Mouse (Mus musculus): ENCODE measurements around the gene Mia3.
A peak's percentile ranks its signal among the peaks of the same experiment; 100 is the strongest.
"Not testable (repeated sequence)": the region's sequence is repeated elsewhere in the genome, so short reads cannot be mapped to it uniquely, and the experiment has no call there.

The Mia3 gene

GRCm38 (mm10) chr1:183369427-183370014, at the start of gene Mia3:
TSS of gene Mia3 (minus strand) at chr1:183369553.
- peak; percentile 85 for DNase-seq (ENCODE audit: low read depth)

DNA sequence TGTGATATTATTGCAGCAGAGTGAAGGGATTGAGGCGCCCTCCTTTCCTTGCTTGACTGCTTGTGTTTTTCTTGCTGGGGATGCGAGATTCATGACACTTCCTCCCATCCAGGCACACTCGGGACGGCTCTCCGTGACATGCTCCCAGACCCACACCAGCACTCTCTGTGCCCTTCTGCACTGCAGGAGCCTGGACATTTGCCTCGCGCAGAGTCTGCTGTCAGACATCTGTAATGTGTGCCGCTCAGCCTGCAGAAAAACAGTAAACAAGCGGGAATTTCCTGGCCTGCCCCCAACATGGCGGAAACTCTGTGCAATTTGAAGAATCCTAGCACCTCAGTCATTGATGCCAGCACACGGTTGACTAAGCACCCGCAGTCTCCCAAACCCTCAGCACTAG, 48.5 kb upstream of the Mia3 start, which contains the start of gene Hhipl2:
Gene Hhipl2, plus strand, starts transcription at position 343 of the 400 bp plus-strand sequence.
- DNase-seq (ENCODE audit: low read depth) = no peak

DNA sequence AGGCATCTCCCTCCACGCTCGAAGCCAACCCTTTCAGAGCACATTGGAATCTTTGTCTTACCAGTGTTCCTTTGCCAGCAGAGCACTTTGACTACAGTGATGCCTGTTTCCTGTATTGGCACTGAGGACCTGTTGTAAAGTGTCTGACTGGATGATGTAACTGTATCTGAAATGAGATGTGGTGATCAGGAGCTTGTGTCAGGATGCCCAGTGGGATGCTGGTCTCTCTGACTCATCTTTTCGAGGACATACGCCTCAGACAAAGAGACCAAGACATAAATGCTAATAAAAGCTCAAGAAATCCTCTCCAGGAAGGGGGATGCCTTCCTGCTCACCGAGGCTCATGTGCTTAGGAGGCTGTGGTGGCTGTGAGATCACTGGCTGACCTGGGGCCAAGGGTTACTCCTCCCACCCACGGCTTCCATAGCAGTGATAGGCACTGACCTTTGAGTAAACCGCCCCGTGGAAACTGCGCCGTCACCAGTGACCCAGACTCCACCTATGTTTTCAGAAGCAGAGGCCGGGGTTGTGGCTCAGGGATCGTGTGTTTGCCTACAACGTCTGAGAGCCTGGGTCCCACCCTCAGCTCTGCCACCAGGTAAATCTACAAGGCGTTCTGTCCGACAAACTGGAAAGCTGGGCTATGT, 44.9 kb upstream of the Mia3 start:
- no peak for DNase-seq (ENCODE audit: low read depth)

DNA sequence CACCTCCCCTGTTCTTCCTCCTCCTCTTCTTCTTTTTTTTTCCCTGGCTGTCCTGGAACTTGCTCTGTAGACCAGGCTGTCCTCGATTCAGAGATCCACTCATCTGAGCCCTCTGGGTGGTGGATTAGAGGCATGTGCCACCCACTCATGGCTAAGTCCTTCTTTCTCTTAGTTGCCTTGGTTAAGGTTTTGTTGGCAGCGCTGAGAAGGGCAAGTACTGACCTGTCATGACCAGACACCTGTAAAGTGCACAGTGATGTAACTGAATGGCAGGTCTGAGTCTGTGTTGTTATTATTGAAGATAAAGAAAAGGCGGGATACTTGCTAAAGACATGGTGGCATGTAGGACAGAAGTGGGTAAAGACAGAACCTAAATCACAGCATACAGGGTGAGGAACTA, 34.0 kb upstream of the Mia3 start:
- no peak for DNase-seq (ENCODE audit: low read depth)

- peak; percentile 88 for DNase-seq (ENCODE audit: low read depth)
Observed at GRCm38 (mm10) chr1:183388426-183389406, 19.4 kb upstream of the Mia3 start, which contains the start of gene Taf1a. TSS of gene Taf1a (plus strand) at chr1:183388981.

DNA sequence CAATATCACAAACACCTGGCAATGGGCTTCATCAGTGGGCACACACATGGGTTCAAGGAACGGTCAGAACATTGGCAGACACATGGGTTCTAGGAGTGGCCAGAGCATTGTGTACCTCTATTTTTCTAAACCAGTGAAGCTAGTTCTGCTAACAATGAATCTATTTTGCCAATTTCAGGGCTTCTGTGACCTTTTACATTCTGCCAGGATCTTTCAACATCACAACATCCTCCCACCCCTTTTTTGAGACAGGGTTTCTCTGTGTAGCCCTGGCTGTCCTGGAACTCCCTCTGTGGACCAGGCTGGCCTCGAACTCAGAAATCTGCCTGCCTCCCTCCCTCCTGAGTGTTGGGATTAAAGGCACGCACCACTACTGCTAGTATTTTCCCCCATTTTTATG, 18.1 kb upstream of the Mia3 start:
- DNase-seq (ENCODE audit: low read depth) = not testable (repeated sequence)

DNA sequence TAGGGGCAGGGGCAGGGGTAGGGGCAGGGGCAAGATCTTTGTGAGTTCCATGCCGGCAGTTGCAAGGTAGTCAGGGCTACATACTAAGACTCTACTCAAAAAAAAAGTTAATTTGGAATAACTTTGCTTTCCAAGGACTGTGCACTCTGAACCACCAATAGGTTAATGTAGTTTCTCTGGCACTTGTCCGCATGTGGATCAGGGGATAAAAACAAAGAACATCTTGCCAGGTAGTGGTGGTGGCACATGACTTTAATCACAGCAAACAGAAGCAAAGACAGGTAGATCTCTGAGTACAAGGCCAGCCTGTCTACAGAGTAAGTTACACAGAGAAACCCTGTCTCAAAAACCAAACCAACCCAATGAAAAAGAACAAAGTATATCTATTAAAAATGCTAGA, 13.3 kb upstream of the Mia3 start:
- DNase-seq (ENCODE audit: low read depth) = no peak

- no peak for DNase-seq (ENCODE audit: low read depth)
Observed at GRCm38 (mm10) chr1:183381816-183382215, 12.5 kb upstream of the Mia3 start.

GRCm38 (mm10) chr1:183379376-183379775, 10.0 kb upstream of the Mia3 start:
- not testable (repeated sequence) for DNase-seq (ENCODE audit: low read depth)

DNA sequence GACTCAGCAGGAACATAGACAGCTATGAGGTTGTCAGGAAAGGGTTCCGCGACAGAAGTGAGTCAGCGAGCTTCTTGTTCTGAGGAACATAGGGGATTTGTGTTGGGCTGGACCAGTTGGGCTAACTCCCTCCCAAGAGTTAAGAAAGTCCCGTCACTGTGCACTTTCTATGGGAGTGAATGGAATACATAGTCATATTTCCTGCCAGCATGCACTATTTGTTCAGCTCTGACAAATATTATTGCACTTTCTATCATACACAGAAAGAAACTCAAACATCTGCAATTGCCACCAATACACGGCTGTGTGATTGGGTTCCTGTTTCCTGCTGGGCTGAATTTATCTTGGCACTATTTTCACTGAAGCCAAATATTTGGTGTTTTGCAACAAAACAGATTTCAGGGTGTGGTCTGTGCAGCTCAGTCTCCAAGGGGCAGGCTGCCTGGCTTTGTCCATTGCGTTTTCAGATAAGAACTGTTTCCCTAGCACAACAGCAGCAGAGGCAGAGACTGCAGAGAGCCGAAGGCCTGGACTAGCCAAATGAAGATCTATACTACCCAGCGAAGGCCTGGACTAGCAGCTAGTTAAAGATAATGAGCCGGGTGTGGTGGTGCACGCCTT, 9.1 kb upstream of the Mia3 start:
- peak; percentile 8 for DNase-seq (ENCODE audit: low read depth)

DNA sequence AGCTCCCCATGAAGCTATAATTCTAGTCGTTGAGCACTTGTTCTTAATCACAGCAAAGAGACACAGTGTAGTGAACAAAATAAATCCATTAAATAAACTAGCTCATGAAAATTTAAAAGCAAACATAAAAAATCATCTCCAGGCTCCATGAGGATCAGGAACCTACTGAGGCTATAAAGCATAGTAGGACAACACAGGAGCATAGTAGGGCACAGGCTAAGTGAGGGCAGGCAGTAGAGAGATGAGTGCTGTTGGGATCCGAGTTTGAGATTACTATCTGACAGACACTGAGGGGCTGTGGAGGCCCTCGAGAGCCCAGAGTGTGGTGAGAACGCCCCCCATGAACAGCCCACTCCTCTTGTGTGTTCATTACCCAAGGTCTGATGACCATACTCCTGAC, 7.7 kb upstream of the Mia3 start:
- no peak for DNase-seq (ENCODE audit: low read depth)

DNA sequence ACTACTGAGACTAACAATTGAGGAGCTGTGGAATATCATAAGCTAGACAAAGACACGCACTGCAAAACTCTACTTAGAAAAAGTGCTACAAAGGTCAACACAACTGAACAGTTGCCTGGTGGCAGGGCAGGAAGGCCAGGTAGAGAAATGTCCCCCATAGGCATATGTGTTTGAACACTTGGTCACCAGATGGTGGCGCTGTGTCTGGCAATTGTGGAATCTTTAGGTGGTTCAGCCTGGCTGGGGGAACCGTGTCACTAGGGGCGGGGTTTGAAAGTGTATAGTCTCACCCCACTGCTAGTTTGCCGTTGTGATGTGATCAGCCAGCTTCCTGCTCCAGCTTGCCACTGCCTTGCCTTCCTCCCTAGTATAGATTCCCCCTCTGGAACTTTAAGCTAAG, 5.4 kb upstream of the Mia3 start:
- no peak for DNase-seq (ENCODE audit: low read depth)

DNA sequence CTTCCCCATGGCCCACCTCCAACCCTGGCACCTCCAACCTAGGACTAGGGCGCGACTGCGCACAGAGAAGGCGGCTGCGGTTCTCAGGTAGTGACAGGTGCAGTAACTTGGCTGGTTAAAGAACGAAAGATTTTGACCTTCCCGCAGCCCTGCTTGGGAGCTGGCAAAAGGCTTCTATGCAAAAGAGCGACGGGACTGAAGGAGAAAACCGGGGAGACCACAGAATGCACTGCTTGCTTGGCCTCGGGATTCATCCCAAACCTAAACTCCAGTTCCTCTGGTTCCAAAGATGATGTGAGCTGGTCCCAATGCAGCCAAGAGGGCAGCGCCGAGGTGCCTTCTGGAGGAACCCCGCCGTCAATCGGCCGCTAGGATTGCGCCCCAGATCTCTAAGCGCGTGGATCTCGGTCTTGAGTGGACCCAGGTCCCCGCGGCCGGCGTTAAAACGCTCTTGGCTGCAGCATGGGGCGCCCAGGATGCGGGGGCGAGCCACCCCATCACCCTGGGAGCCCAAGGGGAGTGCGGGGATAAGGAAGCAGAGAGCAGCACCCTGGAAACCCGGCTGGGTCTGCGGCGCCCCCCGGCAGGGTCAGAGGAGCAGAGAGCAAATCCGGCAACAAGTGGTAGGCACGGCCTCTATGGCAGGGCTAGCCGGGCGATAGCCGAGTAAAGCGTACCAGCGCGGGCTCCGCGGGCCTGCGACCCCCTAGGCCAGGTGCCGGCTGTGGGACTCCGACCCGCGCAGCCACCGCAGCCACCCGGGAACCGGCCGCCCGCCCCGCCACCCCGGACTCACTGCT, 552 bp downstream of the Mia3 start:
- DNase-seq (ENCODE audit: low read depth) = no peak

- no peak for DNase-seq (ENCODE audit: low read depth)
Observed at GRCm38 (mm10) chr1:183366361-183366760, 3.0 kb downstream of the Mia3 start.

DNA sequence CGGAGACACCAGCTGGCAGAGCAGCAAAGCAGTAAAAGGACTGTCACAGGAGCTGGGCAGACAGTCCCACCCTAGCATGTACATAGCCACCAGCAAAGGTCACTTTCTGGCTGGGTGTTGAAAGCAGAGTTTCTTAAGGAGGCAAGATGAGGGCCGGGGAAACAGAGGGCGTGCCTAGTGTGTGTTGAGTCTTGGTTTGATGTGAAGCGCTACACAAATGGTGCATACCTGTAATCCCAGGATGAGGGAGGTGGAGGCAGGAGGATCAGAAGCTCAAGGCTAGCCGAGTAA, 5.8 kb downstream of the Mia3 start:
- DNase-seq (ENCODE audit: low read depth) = no peak

DNA sequence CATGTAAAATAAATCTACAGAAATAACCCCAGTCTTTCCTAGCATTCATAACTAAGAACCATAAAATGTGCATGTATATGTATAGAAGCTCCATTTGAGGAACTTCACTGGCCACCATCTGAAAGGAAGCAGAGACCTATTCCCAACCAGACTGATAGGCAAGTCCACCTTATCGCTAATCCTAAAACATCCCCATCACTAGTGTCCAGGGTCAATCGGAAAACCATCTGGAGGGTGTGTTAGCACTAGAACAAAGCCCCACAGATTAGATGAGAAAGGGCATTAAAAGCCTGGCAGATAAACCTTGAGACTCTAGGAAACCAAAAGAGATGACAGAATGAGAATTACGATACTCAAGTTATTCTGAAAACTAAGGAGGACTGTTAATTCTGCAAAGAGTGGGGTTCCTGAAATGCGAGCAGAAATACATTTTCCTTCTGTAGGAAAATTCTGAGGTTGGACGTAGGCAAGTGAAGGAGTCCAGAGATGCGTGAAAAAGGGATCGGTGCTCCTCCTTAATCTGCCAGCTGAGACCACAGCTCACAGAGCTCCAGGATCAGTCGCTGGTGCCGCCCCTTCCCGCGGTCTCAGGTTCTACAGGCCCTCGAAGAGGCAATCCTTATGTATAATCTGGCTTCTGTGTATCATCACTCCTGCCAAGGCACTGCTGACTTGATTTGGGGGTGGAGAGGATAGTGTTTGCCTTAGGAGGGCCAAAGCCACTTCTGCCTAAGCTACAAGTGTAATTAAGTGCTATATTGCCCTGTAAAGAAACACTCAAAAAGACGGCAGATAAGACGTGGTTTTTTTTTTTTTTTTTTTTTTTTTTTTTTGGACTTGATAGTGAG, 6.4 kb downstream of the Mia3 start:
- no peak for DNase-seq (ENCODE audit: low read depth)

GRCm38 (mm10) chr1:183362301-183362700, 7.1 kb downstream of the Mia3 start:
- no peak for DNase-seq (ENCODE audit: low read depth)

- DNase-seq (ENCODE audit: low read depth) = no peak
Observed at GRCm38 (mm10) chr1:183358901-183359300, 10.5 kb downstream of the Mia3 start.

DNA sequence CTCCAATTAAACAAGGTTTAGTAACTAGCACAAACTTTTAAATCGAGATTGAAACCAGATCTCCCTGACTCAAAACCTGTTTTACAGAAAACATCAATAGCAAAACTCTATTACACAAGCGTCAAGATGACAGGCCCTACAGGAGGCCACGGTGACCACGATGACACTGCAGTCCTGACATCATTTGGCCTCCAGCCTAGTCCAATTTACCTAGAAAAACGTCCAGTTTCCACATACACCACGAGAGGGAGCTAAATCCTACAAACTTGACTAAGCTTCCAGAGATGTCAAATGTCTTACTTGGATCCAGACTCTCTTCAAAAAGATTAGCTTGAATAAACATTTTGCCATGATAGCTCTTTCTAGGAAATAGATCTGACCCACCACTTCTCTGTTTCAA, 19.5 kb downstream of the Mia3 start:
- peak; percentile 75 for DNase-seq (ENCODE audit: low read depth)

GRCm38 (mm10) chr1:183345817-183346195, 23.5 kb downstream of the Mia3 start:
- no peak for DNase-seq (ENCODE audit: low read depth)
